Mouse (Mus musculus): ENCODE data around the gene Gm49325. TPM values are rescaled to one million over a fixed set of nuclear protein-coding genes. Genes with fewer than 3 reads are reported as not detected.
"Not testable (repeated sequence)": the region's sequence is repeated elsewhere in the genome, so short reads cannot be mapped to it uniquely, and the experiment has no call there.

Gm49325 gene
- polyA plus RNA-seq, 1 experiment from 2014 or later = not detected

- 57% methylated on average over 13 of the region's 13 CpGs for WGBS
- no peaks in the 10 kb centered on the region for H3K9me3 ChIP-seq (ENCODE audit: control insufficient read depth, low read length)
- H3K4me3 ChIP-seq (ENCODE audit: low read length) = no peak overlapping the region
- peaks cover 19% of the 10 kb centered on the region for H3K27me3 ChIP-seq (replicated peaks; ENCODE audit: control insufficient read depth, insufficient read depth, low read length)
- no peak overlapping the region for H3K27ac ChIP-seq (ENCODE audit: low read length)
- no peaks in the 10 kb centered on the region for H3K36me3 ChIP-seq (ENCODE audit: control insufficient read depth, insufficient read depth, low read length)
- H3K4me2 ChIP-seq (ENCODE audit: low read depth, low read length) = no peak overlapping the region
- H3K9ac ChIP-seq (ENCODE audit: low read depth, low read length) = no peak overlapping the region
- no peak for ATAC-seq
- H3K4me1 ChIP-seq (ENCODE audit: control insufficient read depth, insufficient read depth, low read length) = peaks cover 12% of the 10 kb centered on the region
Measured at GRCm38 (mm10) chr10:77673765-77674164, 67.8 kb downstream of the Gm49325 start.

GRCm38 (mm10) chr10:77677562-77677961, 71.6 kb downstream of the Gm49325 start:
- H3K27me3 ChIP-seq (replicated peaks; ENCODE audit: control insufficient read depth, insufficient read depth, low read length) = peaks cover 19% of the 10 kb centered on the region
- peak overlapping the region; percentile 34 for H3K4me3 ChIP-seq (ENCODE audit: low read length)
- no peak overlapping the region for H3K27ac ChIP-seq (ENCODE audit: low read length)
- peak overlapping the region; percentile 60 for H3K4me2 ChIP-seq (ENCODE audit: low read depth, low read length)
- WGBS = under 1% methylated on average over 35 of the region's 35 CpGs
- ATAC-seq = no peak; the same call in 1 of the 2 replicates
- peaks cover 12% of the 10 kb centered on the region for H3K4me1 ChIP-seq (ENCODE audit: control insufficient read depth, insufficient read depth, low read length)
- H3K9ac ChIP-seq (ENCODE audit: low read depth, low read length) = no peak overlapping the region
- H3K9me3 ChIP-seq (ENCODE audit: control insufficient read depth, low read length) = no peaks in the 10 kb centered on the region
- no peaks in the 10 kb centered on the region for H3K36me3 ChIP-seq (ENCODE audit: control insufficient read depth, insufficient read depth, low read length)

- H3K9ac ChIP-seq (ENCODE audit: low read depth, low read length) = no peak overlapping the region
- peaks cover 20% of the 10 kb centered on the region for H3K27me3 ChIP-seq (replicated peaks; ENCODE audit: control insufficient read depth, insufficient read depth, low read length)
- no peaks in the 10 kb centered on the region for H3K9me3 ChIP-seq (ENCODE audit: control insufficient read depth, low read length)
- peaks cover 7% of the 10 kb centered on the region; the same call in 1 of the 2 replicates for H3K4me1 ChIP-seq (ENCODE audit: control insufficient read depth, insufficient read depth, low read length)
- H3K27ac ChIP-seq (ENCODE audit: low read length) = no peak overlapping the region
- WGBS = 80% methylated on average over 7 of the region's 7 CpGs
- H3K36me3 ChIP-seq (ENCODE audit: control insufficient read depth, insufficient read depth, low read length) = no peaks in the 10 kb centered on the region
- no peak overlapping the region for H3K4me2 ChIP-seq (ENCODE audit: low read depth, low read length)
- no peak overlapping the region for H3K4me3 ChIP-seq (ENCODE audit: low read length)
- no peak for ATAC-seq
Measured at GRCm38 (mm10) chr10:77682994-77683393, 77.0 kb downstream of the Gm49325 start.

- peaks cover 14% of the 10 kb centered on the region; the same call in 1 of the 2 replicates for H3K27me3 ChIP-seq (replicated peaks; ENCODE audit: control insufficient read depth, insufficient read depth, low read length)
Measured at GRCm38 (mm10) chr10:77684181-77684580, 78.2 kb downstream of the Gm49325 start.

GRCm38 (mm10) chr10:77685895-77686664, 80.1 kb downstream of the Gm49325 start, which contains the start of gene Tspear:
Tspear (plus strand) TSS chr10:77686569.
- no peak within 1 kb of the TSS for H3K4me3 ChIP-seq (ENCODE audit: low read length)
- H3K9me3 ChIP-seq (ENCODE audit: control insufficient read depth, low read length) = no peaks in the 10 kb centered on the region
- H3K27me3 ChIP-seq (replicated peaks; ENCODE audit: control insufficient read depth, insufficient read depth, low read length) = peaks cover 14% of the 10 kb centered on the region; the same call in 1 of the 2 replicates
- peak; percentile 84 for ATAC-seq
- H3K4me1 ChIP-seq (ENCODE audit: control insufficient read depth, insufficient read depth, low read length) = peaks cover 3% of the 10 kb centered on the region; the same call in 1 of the 2 replicates
- H3K36me3 ChIP-seq (ENCODE audit: control insufficient read depth, insufficient read depth, low read length) = no peaks in the 10 kb centered on the region
- WGBS = 3% methylated on average over 22 of the region's 22 CpGs
- peak within 1 kb of the TSS; percentile 7; the same call in 1 of the 2 replicates for H3K9ac ChIP-seq (ENCODE audit: low read depth, low read length)
- no peak within 1 kb of the TSS for H3K27ac ChIP-seq (ENCODE audit: low read length)
- H3K4me2 ChIP-seq (ENCODE audit: low read depth, low read length) = peak within 1 kb of the TSS; percentile 26; the same call in 1 of the 2 replicates

More at GRCm38 (mm10) chr10:77684181-77684580, 78.2 kb downstream of the Gm49325 start:
- H3K9ac ChIP-seq (ENCODE audit: low read depth, low read length) = no peak overlapping the region
- no peak for ATAC-seq
- H3K4me1 ChIP-seq (ENCODE audit: control insufficient read depth, insufficient read depth, low read length) = peaks cover 3% of the 10 kb centered on the region; the same call in 1 of the 2 replicates
- WGBS = 46% methylated on average over 8 of the region's 8 CpGs
- no peak overlapping the region for H3K27ac ChIP-seq (ENCODE audit: low read length)
- H3K36me3 ChIP-seq (ENCODE audit: control insufficient read depth, insufficient read depth, low read length) = no peaks in the 10 kb centered on the region
- H3K9me3 ChIP-seq (ENCODE audit: control insufficient read depth, low read length) = no peaks in the 10 kb centered on the region
- H3K4me2 ChIP-seq (ENCODE audit: low read depth, low read length) = no peak overlapping the region
- no peak overlapping the region for H3K4me3 ChIP-seq (ENCODE audit: low read length)

- H3K4me1 ChIP-seq (ENCODE audit: control insufficient read depth, insufficient read depth, low read length) = peaks cover 3% of the 10 kb centered on the region; the same call in 1 of the 2 replicates
- H3K9me3 ChIP-seq (ENCODE audit: control insufficient read depth, low read length) = no peaks in the 10 kb centered on the region
- no peaks in the 10 kb centered on the region for H3K36me3 ChIP-seq (ENCODE audit: control insufficient read depth, insufficient read depth, low read length)
- no peak overlapping the region for H3K27ac ChIP-seq (ENCODE audit: low read length)
- H3K9ac ChIP-seq (ENCODE audit: low read depth, low read length) = no peak overlapping the region
- WGBS = 28% methylated on average over 10 of the region's 10 CpGs
- H3K4me2 ChIP-seq (ENCODE audit: low read depth, low read length) = no peak overlapping the region
- no peak for ATAC-seq
- H3K4me3 ChIP-seq (ENCODE audit: low read length) = no peak overlapping the region
- H3K27me3 ChIP-seq (replicated peaks; ENCODE audit: control insufficient read depth, insufficient read depth, low read length) = peaks cover 14% of the 10 kb centered on the region; the same call in 1 of the 2 replicates
Measured at GRCm38 (mm10) chr10:77687021-77687420, 81.0 kb downstream of the Gm49325 start.

- H3K27ac ChIP-seq (ENCODE audit: low read length); ATAC-seq; H3K36me3 ChIP-seq (ENCODE audit: control insufficient read depth, insufficient read depth, low read length); H3K4me3 ChIP-seq (ENCODE audit: low read length); H3K9ac ChIP-seq (ENCODE audit: low read depth, low read length); H3K9me3 ChIP-seq (ENCODE audit: control insufficient read depth, low read length); H3K4me1 ChIP-seq (ENCODE audit: control insufficient read depth, insufficient read depth, low read length); H3K4me2 ChIP-seq (ENCODE audit: low read depth, low read length): not testable (repeated sequence)
- peaks cover 14% of the 10 kb centered on the region; the same call in 1 of the 2 replicates for H3K27me3 ChIP-seq (replicated peaks; ENCODE audit: control insufficient read depth, insufficient read depth, low read length)
- WGBS = 72% methylated on average over 3 of the region's 3 CpGs
Measured at GRCm38 (mm10) chr10:77690356-77690807, 84.4 kb downstream of the Gm49325 start, which contains the start of gene Gm19402. Gm19402 (minus strand) TSS chr10:77690757.

MicroRNAs within 50 kb of the gene (microRNA counts, 519-probe panel; counts per million panel counts)
- 1,618 counts per million, percentile 17 among the panel's probes with 10 or more counts for microRNA mmu-miR-1930

Small RNA genes within 50 kb of the gene (microRNA-seq; reads per million reads assigned to microRNA genes)
- 4.6 reads per million, percentile 13 among the genes with 10 or more reads in this experiment for gene Mir1930

Other genes with a start within 250 kb of the Gm49325 start
- 2.7 and 3.0 TPM in 2 replicates for gene Adarb1, start 187.9 kb upstream of the Gm49325 start, polyA plus RNA-seq (2015; fragmentation: Nextera tagmentation; extraction: Ambion mirVana)
- 39.0 and 43.8 TPM in 2 replicates for gene Fam207a, start 90.4 kb upstream of the Gm49325 start, polyA plus RNA-seq (2015; fragmentation: Nextera tagmentation; extraction: Ambion mirVana)
- 3.8 and 3.9 TPM in 2 replicates for gene Itgb2, start 75.9 kb upstream of the Gm49325 start, polyA plus RNA-seq (2015; fragmentation: Nextera tagmentation; extraction: Ambion mirVana)
- gene Pttg1ip, start 24.5 kb upstream of the Gm49325 start, polyA plus RNA-seq (2015; fragmentation: Nextera tagmentation; extraction: Ambion mirVana) = 177 and 181 TPM in 2 replicates
- gene Sumo3, start 100 bp upstream of the Gm49325 start, polyA plus RNA-seq (2015; fragmentation: Nextera tagmentation; extraction: Ambion mirVana) = 330 and 356 TPM in 2 replicates
- 61.5 and 68.6 TPM in 2 replicates for gene Ube2g2, start 16.1 kb downstream of the Gm49325 start, polyA plus RNA-seq (2015; fragmentation: Nextera tagmentation; extraction: Ambion mirVana)
- 0.48 and 0.51 TPM in 2 replicates for gene Tspear, start 80.4 kb downstream of the Gm49325 start, polyA plus RNA-seq (2015; fragmentation: Nextera tagmentation; extraction: Ambion mirVana)
- not detected in 2 replicates for gene Gm19402, start 84.6 kb downstream of the Gm49325 start, polyA plus RNA-seq (2015; fragmentation: Nextera tagmentation; extraction: Ambion mirVana)
- not detected in 2 replicates for gene Gm9508, start 91.0 kb downstream of the Gm49325 start, polyA plus RNA-seq (2015; fragmentation: Nextera tagmentation; extraction: Ambion mirVana)
- not detected in 2 replicates for gene Gm10272, start 100.4 kb downstream of the Gm49325 start, polyA plus RNA-seq (2015; fragmentation: Nextera tagmentation; extraction: Ambion mirVana)
- not detected in 2 replicates for gene Gm10024, start 105.3 kb downstream of the Gm49325 start, polyA plus RNA-seq (2015; fragmentation: Nextera tagmentation; extraction: Ambion mirVana)
- not detected in 2 replicates for gene Gm10142, start 109.6 kb downstream of the Gm49325 start, polyA plus RNA-seq (2015; fragmentation: Nextera tagmentation; extraction: Ambion mirVana)
- gene Krtap12-1, start 114.4 kb downstream of the Gm49325 start, polyA plus RNA-seq (2015; fragmentation: Nextera tagmentation; extraction: Ambion mirVana) = not detected in 2 replicates
- not detected in 2 replicates for gene Gm10100, start 120.3 kb downstream of the Gm49325 start, polyA plus RNA-seq (2015; fragmentation: Nextera tagmentation; extraction: Ambion mirVana)
- gene Gm18596, start 136.4 kb downstream of the Gm49325 start, polyA plus RNA-seq (2015; fragmentation: Nextera tagmentation; extraction: Ambion mirVana) = not detected in 2 replicates
- gene Gm9736, start 145.2 kb downstream of the Gm49325 start, polyA plus RNA-seq (2015; fragmentation: Nextera tagmentation; extraction: Ambion mirVana) = not detected in 2 replicates
- not detected in 2 replicates for gene Gm3233, start 153.5 kb downstream of the Gm49325 start, polyA plus RNA-seq (2015; fragmentation: Nextera tagmentation; extraction: Ambion mirVana)
- gene Gm3238, start 165.1 kb downstream of the Gm49325 start, polyA plus RNA-seq (2015; fragmentation: Nextera tagmentation; extraction: Ambion mirVana) = not detected in 2 replicates
- gene Gm7138, start 170.7 kb downstream of the Gm49325 start, polyA plus RNA-seq (2015; fragmentation: Nextera tagmentation; extraction: Ambion mirVana) = not detected in 2 replicates
- not detected in 2 replicates for gene Gm3250, start 176.3 kb downstream of the Gm49325 start, polyA plus RNA-seq (2015; fragmentation: Nextera tagmentation; extraction: Ambion mirVana)
- gene Gm7137, start 182.0 kb downstream of the Gm49325 start, polyA plus RNA-seq (2015; fragmentation: Nextera tagmentation; extraction: Ambion mirVana) = not detected in 2 replicates
- not detected in 2 replicates for gene Gm9639, start 188.9 kb downstream of the Gm49325 start, polyA plus RNA-seq (2015; fragmentation: Nextera tagmentation; extraction: Ambion mirVana)
- gene Gm19668, start 192.9 kb downstream of the Gm49325 start, polyA plus RNA-seq (2015; fragmentation: Nextera tagmentation; extraction: Ambion mirVana) = not detected in 2 replicates
- not detected in 2 replicates for gene Gm9507, start 205.6 kb downstream of the Gm49325 start, polyA plus RNA-seq (2015; fragmentation: Nextera tagmentation; extraction: Ambion mirVana)
- gene Gm2696, start 208.5 kb downstream of the Gm49325 start, polyA plus RNA-seq (2015; fragmentation: Nextera tagmentation; extraction: Ambion mirVana) = not detected in 2 replicates
- gene Krtap10-4, start 220.9 kb downstream of the Gm49325 start, polyA plus RNA-seq (2015; fragmentation: Nextera tagmentation; extraction: Ambion mirVana) = not detected in 2 replicates
- not detected in 2 replicates for gene Krtap10-10, start 229.8 kb downstream of the Gm49325 start, polyA plus RNA-seq (2015; fragmentation: Nextera tagmentation; extraction: Ambion mirVana)
- not detected in 2 replicates for gene Gm36176, start 240.6 kb downstream of the Gm49325 start, polyA plus RNA-seq (2015; fragmentation: Nextera tagmentation; extraction: Ambion mirVana)
- gene Gm10318, start 246.7 kb downstream of the Gm49325 start, polyA plus RNA-seq (2015; fragmentation: Nextera tagmentation; extraction: Ambion mirVana) = not detected in 2 replicates

Data from intestine, embryonic 16.5 days (tissue).